Mouse (Mus musculus): ENCODE measurements at regions not wholly inside any gene's neighbourhood (a gene's known extent, or its start where the extent isn't known, plus 50 kb on each side); places are given as distances from the start of the nearest gene placed in this dataset.

DNA sequence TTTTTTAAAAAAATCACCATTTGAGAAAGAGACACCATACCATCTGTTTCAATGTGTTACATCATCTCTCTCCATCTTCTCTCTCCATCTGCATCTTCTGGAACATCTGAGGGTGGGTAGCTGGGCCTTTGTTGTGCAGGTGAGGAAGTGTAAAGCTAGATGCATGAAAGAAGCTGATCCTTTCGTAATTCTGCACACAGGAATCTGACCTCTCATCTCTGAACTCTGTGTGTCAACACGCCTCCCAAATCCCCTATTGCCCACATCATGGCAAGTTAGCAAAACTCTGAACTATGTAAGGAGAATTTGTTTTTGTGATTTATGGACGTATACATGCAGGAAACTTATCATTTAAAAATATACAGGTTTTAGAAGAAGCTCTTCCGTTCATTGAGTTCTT is 209.7 kb downstream of the Gm11146 start:
- WGBS = 72% methylated on average over 4 of the region's 4 CpGs
- TF ChIP-seq POLR2A (IDR thresholded peaks at IDR 0.05; ENCODE audit: borderline replicate concordance, extremely low read depth, low read depth, low read length) (no peak), CTCF (IDR thresholded peaks at IDR 0.05; ENCODE audit: insufficient read depth, low read length) (no peak)

DNA sequence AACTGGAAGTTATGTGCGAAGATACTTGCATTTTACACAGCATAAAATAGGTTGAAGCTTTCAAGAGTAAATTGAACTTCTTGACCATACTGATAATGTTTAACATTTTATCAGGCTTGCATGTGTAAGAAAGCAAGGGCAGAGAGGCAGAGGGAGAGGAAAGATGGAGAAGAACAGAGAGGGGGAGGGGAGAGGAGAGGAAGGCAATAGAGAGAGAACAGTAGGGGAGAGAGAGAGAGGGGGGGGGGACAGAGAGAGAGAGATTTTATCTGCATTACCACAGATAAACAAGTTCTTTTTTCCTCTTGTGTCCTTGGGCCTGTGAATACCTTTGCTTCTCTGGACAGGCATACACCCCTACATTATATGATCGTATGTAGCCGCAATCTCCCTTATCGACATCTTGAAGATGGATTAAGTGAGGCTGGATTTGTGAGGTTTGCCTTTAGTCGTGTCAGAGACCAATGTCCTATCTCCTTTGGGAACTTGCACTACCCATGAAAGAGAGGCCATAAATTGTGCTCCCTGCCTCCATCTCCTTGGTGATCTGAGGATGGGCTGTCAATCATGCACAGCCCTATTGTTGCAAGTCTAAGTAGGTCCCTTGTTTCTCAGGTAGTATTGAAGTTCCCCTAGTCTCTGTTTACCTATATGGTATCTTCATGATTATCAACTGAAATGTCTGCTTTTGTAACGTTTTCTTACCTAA is 217.7 kb downstream of the Gm11146 start:
- H3K4me1 ChIP-seq (ENCODE audit: control insufficient read depth, insufficient read depth, low read length) = peaks cover 2% of the 10 kb centered on the region; the same call in 1 of the 2 replicates
- no peak for TF ChIP-seq CTCF (IDR thresholded peaks at IDR 0.05; ENCODE audit: insufficient read depth, low read length)
- no peak for TF ChIP-seq POLR2A (IDR thresholded peaks at IDR 0.05; ENCODE audit: borderline replicate concordance, extremely low read depth, low read depth, low read length)
- DNase-seq = no peak
- no peak overlapping the region for H3K4me3 ChIP-seq (replicated peaks; ENCODE audit: extremely low read depth, low read depth, low read length)
- WGBS = 71% methylated on average over 6 of the region's 6 CpGs

More for the DNA sequence above, 209.7 kb downstream of the Gm11146 start:
- DNase-seq = no peak
- no peaks in the 10 kb centered on the region; the same call in 1 of the 2 replicates for H3K4me1 ChIP-seq (ENCODE audit: control insufficient read depth, insufficient read depth, low read length)
- H3K4me3 ChIP-seq (replicated peaks; ENCODE audit: extremely low read depth, low read depth, low read length) = no peak overlapping the region

DNA sequence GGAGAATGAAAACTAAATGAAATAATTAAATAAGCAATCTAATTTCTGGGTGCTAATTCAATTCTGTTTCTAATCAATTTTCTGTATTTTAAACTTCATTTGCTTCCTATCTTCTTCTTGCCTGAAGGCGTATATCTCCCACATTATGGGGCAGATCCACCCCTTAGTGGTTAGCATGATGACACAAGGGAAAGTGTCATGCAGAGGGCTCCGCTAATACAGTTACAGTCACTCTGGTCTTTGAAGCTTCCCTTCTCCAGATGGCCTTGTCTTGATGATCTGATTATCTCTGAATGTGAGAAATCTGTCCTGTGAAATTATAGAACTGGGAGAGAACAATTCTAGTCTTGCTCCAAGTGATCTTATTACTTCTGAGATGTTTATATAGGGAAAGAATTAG is 219.1 kb downstream of the Gm11146 start:
- DNase-seq = no peak
- WGBS = 89% methylated on average over 2 of the region's 2 CpGs
- Histone ChIP-seq H3K4me3 (replicated peaks; ENCODE audit: extremely low read depth, low read depth, low read length) (no peak overlapping the region), H3K4me1 (ENCODE audit: control insufficient read depth, insufficient read depth, low read length) (peaks cover 2% of the 10 kb centered on the region; the same call in 1 of the 2 replicates)
- TF ChIP-seq POLR2A (IDR thresholded peaks at IDR 0.05; ENCODE audit: borderline replicate concordance, extremely low read depth, low read depth, low read length) (no peak), CTCF (IDR thresholded peaks at IDR 0.05; ENCODE audit: insufficient read depth, low read length) (no peak)

DNA sequence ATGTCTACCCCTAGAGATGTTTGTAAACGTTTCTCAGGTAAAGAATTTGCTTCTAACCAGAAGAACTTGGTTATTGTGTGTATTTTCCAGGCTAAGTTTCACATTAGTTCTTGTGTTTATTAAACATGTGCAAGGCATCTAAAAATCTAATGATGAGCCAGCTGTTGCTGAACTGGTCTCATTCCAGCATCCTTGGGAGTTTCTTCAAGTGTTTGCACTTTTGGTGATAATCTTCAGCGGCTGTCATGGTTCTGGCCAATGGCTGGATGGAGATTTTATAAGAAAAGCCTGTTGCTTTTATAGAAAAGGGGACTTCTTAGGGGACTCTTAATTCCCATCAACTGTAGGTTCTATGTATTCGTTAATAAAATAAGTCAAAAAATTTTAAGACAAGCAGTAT is 229.1 kb downstream of the Gm11146 start:
- no peak for DNase-seq
- 70% methylated on average over 3 of the region's 3 CpGs for WGBS
- TF ChIP-seq CTCF (IDR thresholded peaks at IDR 0.05; ENCODE audit: insufficient read depth, low read length) (no peak), POLR2A (IDR thresholded peaks at IDR 0.05; ENCODE audit: borderline replicate concordance, extremely low read depth, low read depth, low read length) (no peak)
- Histone ChIP-seq H3K4me1 (ENCODE audit: control insufficient read depth, insufficient read depth, low read length) (no peaks in the 10 kb centered on the region; the same call in 1 of the 2 replicates), H3K4me3 (replicated peaks; ENCODE audit: extremely low read depth, low read depth, low read length) (no peak overlapping the region)

DNA sequence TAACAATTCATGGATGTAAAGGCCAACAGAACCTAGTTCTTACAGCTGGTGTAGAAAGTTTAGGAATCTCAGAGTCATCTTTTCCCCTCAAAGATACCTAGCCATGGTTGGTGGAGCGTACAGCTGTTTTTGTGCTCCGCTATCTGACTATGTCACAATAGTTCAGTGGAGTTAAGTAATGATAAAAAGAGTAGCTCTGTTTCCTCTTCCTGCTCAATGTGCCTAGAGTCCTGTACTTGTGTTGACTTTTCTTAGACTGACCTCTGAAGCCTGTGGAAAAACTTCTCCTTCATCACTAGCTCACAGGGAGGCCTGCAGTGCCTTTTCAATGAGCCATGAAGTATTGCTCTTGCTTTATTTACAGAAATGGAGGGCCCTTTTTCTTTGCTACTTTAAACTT is 232.1 kb downstream of the Gm11146 start:
- H3K4me1 ChIP-seq (ENCODE audit: control insufficient read depth, insufficient read depth, low read length) = no peaks in the 10 kb centered on the region; the same call in 1 of the 2 replicates
- 72% methylated on average over 2 of the region's 2 CpGs for WGBS
- no peak for DNase-seq

DNA sequence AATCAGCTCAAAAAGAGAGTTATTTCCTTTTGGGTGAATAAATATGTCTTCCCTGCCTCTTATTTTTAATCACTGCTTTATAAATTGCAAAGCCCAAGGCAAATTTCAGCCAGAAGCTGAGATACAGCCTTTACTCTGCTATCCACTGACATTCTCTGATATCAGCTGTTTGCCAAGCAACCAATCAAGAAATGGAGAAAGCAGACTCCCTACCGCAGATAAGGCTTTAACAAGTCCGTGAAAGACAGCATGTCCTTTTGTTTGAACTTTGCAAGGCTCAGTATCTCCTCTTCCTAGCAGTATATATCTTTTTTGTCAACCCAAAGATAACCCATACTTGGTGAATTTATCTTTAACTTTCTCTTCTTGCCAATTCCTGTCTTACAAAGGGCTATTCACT is 236.6 kb downstream of the Gm11146 start:
- WGBS = 58% methylated on average over 2 of the region's 2 CpGs
- DNase-seq = no peak
- Histone ChIP-seq H3K4me1 (ENCODE audit: control insufficient read depth, insufficient read depth, low read length) (no peaks in the 10 kb centered on the region; the same call in 1 of the 2 replicates), H3K4me3 (replicated peaks; ENCODE audit: extremely low read depth, low read depth, low read length) (no peak overlapping the region)
- no peak for TF ChIP-seq POLR2A (IDR thresholded peaks at IDR 0.05; ENCODE audit: borderline replicate concordance, extremely low read depth, low read depth, low read length)
- TF ChIP-seq CTCF (IDR thresholded peaks at IDR 0.05; ENCODE audit: insufficient read depth, low read length) = no peak

More for the DNA sequence above, 232.1 kb downstream of the Gm11146 start:
- TF ChIP-seq POLR2A (IDR thresholded peaks at IDR 0.05; ENCODE audit: borderline replicate concordance, extremely low read depth, low read depth, low read length) = no peak
- TF ChIP-seq CTCF (IDR thresholded peaks at IDR 0.05; ENCODE audit: insufficient read depth, low read length) = no peak
- no peak overlapping the region for H3K4me3 ChIP-seq (replicated peaks; ENCODE audit: extremely low read depth, low read depth, low read length)

DNA sequence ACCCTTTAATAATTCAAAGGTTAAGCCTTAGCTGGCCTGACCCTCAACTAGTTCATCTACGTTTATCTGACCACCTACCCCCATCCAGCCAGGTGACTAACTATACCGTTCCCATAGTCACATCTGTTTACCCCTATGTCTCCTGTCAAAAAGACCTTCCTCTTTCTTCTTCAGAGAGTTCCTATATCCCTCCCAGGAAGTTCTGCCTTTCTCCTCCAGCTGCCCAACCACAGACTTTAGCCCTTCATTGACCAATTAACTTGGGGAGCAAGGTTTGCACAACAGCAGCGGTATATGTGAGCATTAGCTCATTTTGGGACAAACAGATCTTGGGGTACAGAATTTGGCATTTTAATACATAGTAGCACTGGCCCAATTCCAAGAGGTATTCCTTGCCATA is 237.5 kb downstream of the Gm11146 start:
- no peak for DNase-seq
- TF ChIP-seq POLR2A (IDR thresholded peaks at IDR 0.05; ENCODE audit: borderline replicate concordance, extremely low read depth, low read depth, low read length) = no peak
- no peak for TF ChIP-seq CTCF (IDR thresholded peaks at IDR 0.05; ENCODE audit: insufficient read depth, low read length)
- Histone ChIP-seq H3K4me3 (replicated peaks; ENCODE audit: extremely low read depth, low read depth, low read length) (no peak overlapping the region), H3K4me1 (ENCODE audit: control insufficient read depth, insufficient read depth, low read length) (no peaks in the 10 kb centered on the region)
- WGBS = 86% methylated on average over 3 of the region's 3 CpGs

DNA sequence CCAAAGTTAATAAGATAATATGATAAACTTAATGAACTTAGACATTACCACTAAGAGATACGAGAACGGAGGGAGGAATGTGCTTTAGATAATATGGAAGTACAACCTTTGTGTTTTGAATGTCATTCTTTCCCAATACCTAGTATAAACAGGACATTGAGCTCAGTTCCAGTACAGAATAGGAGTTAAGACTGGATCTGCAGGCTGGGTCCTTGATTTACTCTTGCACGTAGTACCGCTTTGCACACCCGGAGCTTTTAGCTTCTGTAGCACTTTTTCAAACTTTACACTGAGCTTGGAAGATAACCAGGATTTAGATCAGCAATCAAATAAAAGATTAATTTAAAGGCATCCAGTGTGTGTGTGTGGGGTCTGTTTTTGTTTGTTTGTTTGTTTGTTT is 242.7 kb downstream of the Gm11146 start:
- TF ChIP-seq POLR2A (IDR thresholded peaks at IDR 0.05; ENCODE audit: borderline replicate concordance, extremely low read depth, low read depth, low read length) (no peak), CTCF (IDR thresholded peaks at IDR 0.05; ENCODE audit: insufficient read depth, low read length) (no peak)
- no peaks in the 10 kb centered on the region for H3K4me1 ChIP-seq (ENCODE audit: control insufficient read depth, insufficient read depth, low read length)
- no peak overlapping the region for H3K4me3 ChIP-seq (replicated peaks; ENCODE audit: extremely low read depth, low read depth, low read length)
- WGBS = 74% methylated on average over 5 of the region's 5 CpGs
- no peak for DNase-seq

DNA sequence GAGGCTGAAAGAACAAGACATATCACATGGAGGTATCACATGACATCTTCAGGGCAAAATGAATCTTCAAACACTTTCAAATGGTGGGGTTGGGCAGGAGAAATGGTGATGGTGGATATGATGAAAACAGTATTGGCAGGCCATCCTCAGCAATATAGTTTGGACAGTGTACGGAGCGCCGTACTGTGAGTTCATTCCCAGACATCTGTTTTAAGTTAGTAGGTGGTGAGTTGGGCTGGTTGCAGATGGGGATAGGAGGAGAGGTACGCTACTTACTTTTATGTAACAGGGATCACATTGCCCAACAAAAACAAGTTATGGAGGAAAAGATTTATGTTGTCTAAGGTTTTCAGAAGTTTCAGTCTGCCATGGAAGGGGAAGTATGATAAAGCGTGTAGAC is 246.6 kb downstream of the Gm11146 start:
- no peak overlapping the region for H3K4me3 ChIP-seq (replicated peaks; ENCODE audit: extremely low read depth, low read depth, low read length)
- no peak for TF ChIP-seq CTCF (IDR thresholded peaks at IDR 0.05; ENCODE audit: insufficient read depth, low read length)
- no peak for TF ChIP-seq POLR2A (IDR thresholded peaks at IDR 0.05; ENCODE audit: borderline replicate concordance, extremely low read depth, low read depth, low read length)
- 98% methylated on average over 5 of the region's 5 CpGs for WGBS
- no peak for DNase-seq
- no peaks in the 10 kb centered on the region for H3K4me1 ChIP-seq (ENCODE audit: control insufficient read depth, insufficient read depth, low read length)

DNA sequence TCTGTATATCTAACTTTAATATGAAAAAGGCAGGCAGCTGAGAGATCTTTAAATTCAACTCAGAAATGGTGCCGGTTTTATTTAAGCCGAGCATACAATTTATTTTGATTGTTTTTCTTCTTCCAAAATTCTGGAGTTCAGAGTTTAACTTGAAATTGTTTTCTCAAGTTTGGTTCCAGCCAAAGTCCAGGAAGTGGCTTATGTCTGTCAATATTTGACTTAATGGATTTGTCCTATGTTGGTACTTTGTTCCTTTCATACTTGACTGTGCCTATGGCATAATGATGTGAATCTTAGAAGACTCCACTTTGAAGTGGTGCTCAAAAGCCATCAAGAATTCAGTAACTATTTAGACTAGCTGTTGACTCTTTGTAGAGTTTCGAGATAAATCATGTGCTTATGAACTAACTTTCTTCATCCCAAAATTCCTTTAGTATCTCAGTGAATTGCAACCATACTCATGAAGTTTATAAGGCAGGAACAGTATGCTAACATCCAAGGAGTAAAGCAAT is 247.6 kb downstream of the Gm11146 start:
- TF ChIP-seq POLR2A (IDR thresholded peaks at IDR 0.05; ENCODE audit: borderline replicate concordance, extremely low read depth, low read depth, low read length) = no peak
- no peak for TF ChIP-seq CTCF (IDR thresholded peaks at IDR 0.05; ENCODE audit: insufficient read depth, low read length)
- WGBS = 70% methylated on average over 3 of the region's 3 CpGs
- DNase-seq = no peak
- H3K4me1 ChIP-seq (ENCODE audit: control insufficient read depth, insufficient read depth, low read length) = no peaks in the 10 kb centered on the region
- no peak overlapping the region for H3K4me3 ChIP-seq (replicated peaks; ENCODE audit: extremely low read depth, low read depth, low read length)

Measured in lung, adult 2 months (tissue).